Mouse (Mus musculus) MEL (cell line): ENCODE results near the gene Hnrnpk. TPM values are rescaled to one million over a fixed set of nuclear protein-coding genes. Genes with fewer than 3 reads are reported as not detected.

Source experiments
- DNase-seq: peaks from one replicate; pipeline ENCODE4 v3.0.0; 2011; ENCODE audit warnings: low read depth, low spot score
- H3K27ac ChIP-seq: 2 replicates; pipeline ENCODE4 v1.5.1; 2012; ENCODE audit warnings: low read depth, mild to moderate bottlenecking, control low read depth, low read length, moderate library complexity; ENCODE audit not compliant: control insufficient read depth
- H3K27me3 ChIP-seq, 2 experiments: fragments of 150-350 bp in 1 of 2; sonication (generic) in 1 of 2; 2 replicates each; pipeline ENCODE4 v1.6.1; 2012; ENCODE audit warnings: low read length in 2 of 2, mild to moderate bottlenecking in 2 of 2, improper control_type of control experiment in 1 of 2, moderate library complexity in 1 of 2; ENCODE audit not compliant: insufficient read depth in 2 of 2, control insufficient read depth in 1 of 2
- H3K36me3 ChIP-seq, 2 experiments: 2 replicates each; pipeline ENCODE4 v1.6.1; 2012 to 2014; ENCODE audit warnings: low read length in 2 of 2, improper control_type of control experiment in 1 of 2, inconsistent platforms in 1 of 2, mild to moderate bottlenecking in 1 of 2; ENCODE audit not compliant: insufficient read depth in 2 of 2, control insufficient read depth in 1 of 2
- H3K4me1 ChIP-seq, 2 experiments: fragments of 150-350 bp in 1 of 2; sonication (generic) in 1 of 2; 2 replicates each; pipeline ENCODE4 v1.6.1; 2012; ENCODE audit warnings: low read length in 2 of 2, improper control_type of control experiment in 1 of 2, mild to moderate bottlenecking in 1 of 2; ENCODE audit not compliant: insufficient read depth in 2 of 2, control insufficient read depth in 1 of 2
- H3K4me3 ChIP-seq, 2 experiments: fragments of 150-350 bp in 1 of 2; sonication (generic) in 1 of 2; 2 replicates each; pipeline ENCODE4 v1.5.1; 2012; ENCODE audit warnings: low read depth in 2 of 2, low read length in 2 of 2, mild to moderate bottlenecking in 2 of 2, moderate library complexity in 2 of 2, control low read depth in 1 of 2, improper control_type of control experiment in 1 of 2; ENCODE audit not compliant: control insufficient read depth in 1 of 2, insufficient read depth in 1 of 2
- H3K79me2 ChIP-seq: 2 replicates; pipeline ENCODE4 v1.6.1; 2012; ENCODE audit warnings: mild to moderate bottlenecking, low read length, moderate library complexity; ENCODE audit not compliant: control insufficient read depth, poor library complexity, insufficient read depth
- H3K9ac ChIP-seq: 2 replicates; pipeline ENCODE4 v1.6.1; 2012; ENCODE audit warnings: low read depth, mild to moderate bottlenecking, control low read depth, low read length, moderate library complexity; ENCODE audit not compliant: control insufficient read depth, poor library complexity, severe bottlenecking
- H3K9me3 ChIP-seq: fragments of 150-350 bp; sonication (generic); replicated peaks from 2 replicates; pipeline ENCODE4 v1.6.1; 2012; ENCODE audit warnings: mild to moderate bottlenecking, low read length, improper control_type of control experiment, moderate library complexity; ENCODE audit not compliant: insufficient read depth
- CTCF ChIP-seq, 3 experiments: IDR thresholded peaks in 2 of 3; conservative IDR thresholded peaks in 1 of 3; 2 replicates each; pipeline ENCODE4 v1.5.1; 2011 to 2012; ENCODE audit warnings: low read length in 3 of 3, low read depth in 2 of 3, mild to moderate bottlenecking in 2 of 3, improper control_type of control experiment in 1 of 3, inconsistent platforms in 1 of 3, mixed read lengths in 1 of 3, moderate library complexity in 1 of 3; ENCODE audit not compliant: control insufficient read depth in 1 of 3, insufficient read depth in 1 of 3, poor library complexity in 1 of 3, severe bottlenecking in 1 of 3
- ETS1 ChIP-seq: IDR thresholded peaks from 2 replicates; pipeline ENCODE4 v1.6.1; 2012; ENCODE audit warnings: low read depth, mild to moderate bottlenecking, inconsistent platforms, low read length, improper control_type of control experiment, moderate library complexity
- GATA1 ChIP-seq: IDR thresholded peaks from 2 replicates; pipeline ENCODE4 v1.6.1; 2011; ENCODE audit warnings: low read depth, low read length, improper control_type of control experiment
- KAT2A ChIP-seq: conservative IDR thresholded peaks from 2 replicates; pipeline ENCODE4 v1.6.1; 2012; ENCODE audit warnings: low read depth, low read length, improper control_type of control experiment, inconsistent platforms
- MXI1 ChIP-seq: IDR thresholded peaks from 2 replicates; pipeline ENCODE4 v1.6.1; 2011; ENCODE audit warnings: mild to moderate bottlenecking, low read depth, low read length, improper control_type of control experiment
- RAD21 ChIP-seq: IDR thresholded peaks from 2 replicates; pipeline ENCODE4 v1.6.1; 2011; ENCODE audit warnings: mild to moderate bottlenecking, low read depth, low read length, improper control_type of control experiment
- SMC3 ChIP-seq: IDR thresholded peaks from 2 replicates; pipeline ENCODE4 v1.6.1; 2011; ENCODE audit warnings: low read depth, low read length, improper control_type of control experiment
- TBP ChIP-seq: IDR thresholded peaks from 2 replicates; pipeline ENCODE4 v1.8.0; 2011; ENCODE audit warnings: low read depth, low read length, improper control_type of control experiment
- USF1 ChIP-seq: IDR thresholded peaks from 2 replicates; pipeline ENCODE4 v1.6.1; 2014; ENCODE audit warnings: low read depth, mild to moderate bottlenecking, inconsistent platforms, low read length, improper control_type of control experiment, moderate library complexity
- ZC3H11A ChIP-seq: IDR thresholded peaks from 2 replicates; pipeline ENCODE4 v1.6.1; 2012; ENCODE audit warnings: low read depth, mild to moderate bottlenecking, inconsistent platforms, low read length, improper control_type of control experiment
- ZKSCAN1 ChIP-seq: IDR thresholded peaks from 2 replicates; pipeline ENCODE4 v1.6.1; 2012; ENCODE audit warnings: low read depth, mild to moderate bottlenecking, inconsistent platforms, low read length, improper control_type of control experiment, moderate library complexity
- polyA plus RNA-seq, 2 experiments: library from polyadenylated mRNA; stranded (reverse) in 1 of 2; unstranded in 1 of 2; fragments of >175 nt in 1 of 2; fragments of >200 nt in 1 of 2; gene quantifications; 2 replicates each; pipeline versions ENCODE4 v1.2.1 to v1.2.4; 2012; ENCODE audit warnings: low replicate concordance in 2 of 2, low read depth in 1 of 2; ENCODE audit not compliant: insufficient read length in 2 of 2, insufficient read depth in 1 of 2, missing spikeins in 1 of 2
- total RNA-seq: library from RNA; depleted of rRNA; stranded (reverse); fragments of 300-350 nt; gene quantifications from 2 replicates; pipeline ENCODE4 v1.2.3, GENCODE M21; 2012

The Hnrnpk gene
- total and polyA plus RNA-seq, 3 experiments = 542 to 1,739 (median 1,502) TPM

- peak; percentile 84 for DNase-seq
- no peak for TF ChIP-seq ZKSCAN1
- peak; percentile 60 for TF ChIP-seq RAD21
- peak; percentile 90 for TF ChIP-seq GATA1
- TF ChIP-seq MXI1 = no peak
- no peak for TF ChIP-seq KAT2A
- TF ChIP-seq TBP = no peak
- TF ChIP-seq SMC3 = peak; percentile 75
- peak; percentile 28; the same call in 1 of the 2 replicates for TF ChIP-seq ZC3H11A
- TF ChIP-seq CTCF (IDR thresholded peaks at IDR 0.05 in 2 of 3, conservative IDR thresholded peaks at IDR 0.05 in 1 of 3; ENCODE audit: control insufficient read depth in 1 of 3, insufficient read depth in 1 of 3, low read depth in 2 of 3, low read length in 3 of 3, poor library complexity in 1 of 3, severe bottlenecking in 1 of 3) = peak; percentile 71 to 73 (median 72)
- TF ChIP-seq, all 39 proteins: peak for 5
- Histone ChIP-seq H3K36me3 (peaks cover 16 to 21% of the 10 kb centered on the region in 2 experiments), H3K4me3 (no peak overlapping the region), H3K4me1 (peaks cover 0 to 5% of the 10 kb centered on the region in 2 experiments; a peak in 2 of 4 replicates), H3K9me3 (no peaks in the 10 kb centered on the region), H3K9ac (no peak overlapping the region), H3K79me2 (no peaks in the 10 kb centered on the region), H3K27ac (peak overlapping the region; percentile 23; the same call in 1 of the 2 replicates), H3K27me3 (no peaks in the 10 kb centered on the region)
Measured at GRCm38 (mm10) chr13:58387948-58388347, 15.2 kb downstream of the Hnrnpk start.

- no peak overlapping the region for H3K27ac ChIP-seq
Measured at GRCm38 (mm10) chr13:58385547-58385920, 17.6 kb downstream of the Hnrnpk start.

GRCm38 (mm10) chr13:58384779-58385546 lies 18.2 kb downstream of the Hnrnpk start, which contains the start of gene 2210016F16Rik:
Gene 2210016F16Rik, minus strand, starts transcription at chr13:58385225.
- no peak within 1 kb of the TSS for H3K27ac ChIP-seq
- peaks cover 0 to 9% of the 10 kb centered on the region in 2 experiments; a peak in 2 of 4 replicates for H3K36me3 ChIP-seq
- no peak for TF ChIP-seq ETS1
- TF ChIP-seq ZKSCAN1 = no peak
- no peaks in the 10 kb centered on the region for H3K79me2 ChIP-seq
- no peak for DNase-seq
- H3K9ac ChIP-seq = no peak within 1 kb of the TSS
- peaks cover 0 to 5% of the 10 kb centered on the region in 2 experiments; a peak in 2 of 4 replicates for H3K4me1 ChIP-seq
- no peaks in the 10 kb centered on the region for H3K27me3 ChIP-seq
- no peak within 1 kb of the TSS for H3K4me3 ChIP-seq
- H3K9me3 ChIP-seq = no peaks in the 10 kb centered on the region

More at GRCm38 (mm10) chr13:58385547-58385920, 17.6 kb downstream of the Hnrnpk start:
- no peak for TF ChIP-seq USF1
- Histone ChIP-seq H3K9ac (no peak overlapping the region), H3K9me3 (no peaks in the 10 kb centered on the region), H3K4me3 (no peak overlapping the region), H3K4me1 (peaks cover 0 to 5% of the 10 kb centered on the region in 2 experiments; a peak in 2 of 4 replicates), H3K79me2 (no peaks in the 10 kb centered on the region), H3K36me3 (peaks cover 2 to 12% of the 10 kb centered on the region in 2 experiments; a peak in 3 of 4 replicates), H3K27me3 (no peaks in the 10 kb centered on the region)
- no peak for DNase-seq
